Mouse (Mus musculus) midbrain, embryonic 12.5 days (tissue): ENCODE data around the gene Htr1a. TPM values are rescaled to one million over a fixed set of nuclear protein-coding genes. Genes with fewer than 3 reads are reported as not detected.

Source experiments
- polyA plus RNA-seq: library from polyadenylated mRNA; unstranded; fragments of >200 nt; fragmentation: Nextera tagmentation; extraction: Ambion mirVana; gene quantifications from 2 replicates; pipeline ENCODE4 v1.2.1, GENCODE M21; 2016

Htr1a gene
- polyA plus RNA-seq, 1 experiment from 2014 or later = 0.11 TPM

Other genes with a start within 250 kb of the Htr1a start
- gene Rnf180, start 148.8 kb upstream of the Htr1a start, polyA plus RNA-seq = 13.6 and 14.1 TPM in 2 replicates